In the genomic region with DNA sequence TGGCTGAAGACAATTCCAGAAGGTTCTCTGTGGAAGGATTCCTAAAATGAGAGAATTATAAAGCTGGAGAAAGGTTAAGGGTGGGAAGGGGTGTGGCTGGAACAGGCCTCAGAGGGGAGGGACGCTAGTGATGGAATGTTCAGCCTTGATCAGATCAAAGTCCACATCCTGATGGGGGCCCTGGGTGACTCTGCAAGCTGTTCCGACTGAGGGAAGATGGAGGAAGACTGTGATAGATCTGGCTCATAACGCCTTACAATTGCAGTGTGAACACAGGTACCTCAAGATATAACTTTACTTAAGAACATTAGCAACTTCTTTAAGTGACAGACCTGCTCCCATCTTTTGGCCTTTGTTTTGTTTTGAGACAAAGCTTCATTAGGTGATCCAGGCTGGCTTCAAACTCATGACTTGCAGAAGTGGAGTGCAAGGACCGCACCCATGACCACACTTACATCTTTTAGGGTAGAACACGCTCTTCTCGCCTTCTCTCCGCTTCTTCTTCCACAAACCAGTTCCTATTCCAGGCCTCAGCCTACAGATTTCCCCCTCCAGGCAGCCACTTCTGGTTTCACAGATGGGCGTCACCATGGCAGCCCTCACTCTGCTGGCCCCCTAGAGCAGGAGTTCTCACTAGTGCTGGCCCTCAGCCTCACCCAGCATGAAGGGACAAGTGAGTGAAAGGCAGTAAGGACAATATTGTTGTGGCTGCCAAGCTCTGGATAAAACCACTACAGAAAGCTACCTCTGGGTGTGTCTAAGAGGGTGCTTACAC, we compare ENCODE assay signal across 12 mouse cellular contexts. TPM values are rescaled to one million over a fixed set of nuclear protein-coding genes. Genes with fewer than 3 reads are reported as not detected.
A peak's percentile ranks its signal among the peaks of the same experiment; 100 is the strongest.
DNase-seq lines count a peak whose midpoint lies in the region; ATAC-seq and TF ChIP-seq lines count a peak whose summit lies in the region.
"Had no signal": no experiment of that assay in that cellular context is flagged by ENCODE, and none has a peak within 500 bp of the region (broad histone marks: within the 10 kb centered on the region; RNA-seq: fewer than 3 reads in every experiment).

No protein-coding gene starts in this region.

- no peak for ATAC-seq in kidney, embryonic 14.5 days (ENCODE audit: low FRiP score, low TSS enrichment)
- ATAC-seq in intestine, embryonic 14.5 days (replicated peaks; ENCODE audit: low FRiP score, low TSS enrichment, low read depth): peak; percentile 76; the same call in 1 of the 2 replicates

- TF ChIP-seq POLR2A in kidney, adult 2 months (IDR thresholded peaks at IDR 0.05; ENCODE audit: low read depth, low read length): no peak

- WGBS in kidney, adult 2 months: 64% methylated on average over 8 of the region's 8 CpGs
- 65% methylated on average over 8 of the region's 8 CpGs for WGBS in kidney, embryonic 14.5 days
- WGBS in intestine, embryonic 14.5 days: 64% methylated on average over 8 of the region's 8 CpGs

- TF ChIP-seq CTCF in kidney, adult 2 months (conservative IDR thresholded peaks at IDR 0.05; ENCODE audit: insufficient read depth, insufficient read length, low read depth, low read length): no peak

- peak; percentile 67 for DNase-seq in kidney, adult 2 months
- no peak for DNase-seq in intestine, embryonic 14.5 days (ENCODE audit: low spot score)
- no peak for DNase-seq in testis, postnatal 10 days (ENCODE audit: low spot score)
- no peak for DNase-seq in left cerebral cortex, postnatal 14 days (ENCODE audit: low spot score in 2 of 2)
- no peak for DNase-seq in thymus, postnatal 14 days
- DNase-seq: cerebellum, adult 9-11 months had no signal

- H3K4me2 ChIP-seq in kidney, embryonic 14.5 days (replicated peaks; ENCODE audit: low read depth, low read length): no peak overlapping the region
- no peak overlapping the region; the same call in 1 of the 2 replicates for H3K4me2 ChIP-seq in intestine, embryonic 14.5 days (ENCODE audit: low read length)
- H3K4me2 ChIP-seq: neural tube, embryonic 12.5 days had no signal

- H3K36me3 ChIP-seq in kidney, adult 2 months (ENCODE audit: control insufficient read depth, insufficient read depth, low read length): no peaks in the 10 kb centered on the region
- peaks cover 4% of the 10 kb centered on the region; the same call in 1 of the 2 replicates for H3K36me3 ChIP-seq in kidney, embryonic 14.5 days (ENCODE audit: control insufficient read depth, insufficient read depth, low read length)
- no peaks in the 10 kb centered on the region for H3K36me3 ChIP-seq in intestine, embryonic 14.5 days (ENCODE audit: control insufficient read depth, insufficient read depth, low read length)
- peaks cover 17% of the 10 kb centered on the region for H3K36me3 ChIP-seq in megakaryocyte, embryonic 14.5 days (replicated peaks; ENCODE audit: low read length)
- H3K36me3 ChIP-seq: neural tube, embryonic 12.5 days had no signal

- intact Hi-C loops in left cerebral cortex, postnatal 14 days (cut with DNase I): no loop called here

- H3K9me3 ChIP-seq in kidney, embryonic 14.5 days (ENCODE audit: control insufficient read depth, low read length): no peaks in the 10 kb centered on the region
- no peaks in the 10 kb centered on the region for H3K9me3 ChIP-seq in intestine, embryonic 14.5 days (ENCODE audit: control insufficient read depth, low read length)
- peaks cover 3% of the 10 kb centered on the region; the same call in 1 of the 2 replicates for H3K9me3 ChIP-seq in megakaryocyte, embryonic 14.5 days
- H3K9me3 ChIP-seq: neural tube, embryonic 12.5 days had no signal

- no peak overlapping the region for H3K4me3 ChIP-seq in kidney, adult 2 months (ENCODE audit: insufficient read depth, low read depth, low read length)
- no peak overlapping the region for H3K4me3 ChIP-seq in kidney, embryonic 14.5 days (ENCODE audit: low read length)
- H3K4me3 ChIP-seq in brown adipose tissue, adult 24 weeks (ENCODE audit: insufficient read depth, low read depth, low read length): no peak overlapping the region
- no peak overlapping the region for H3K4me3 ChIP-seq in intestine, embryonic 14.5 days (ENCODE audit: low read depth, low read length)
- peak overlapping the region; percentile 26 for H3K4me3 ChIP-seq in megakaryocyte, embryonic 14.5 days (replicated peaks)
- H3K4me3 ChIP-seq: neural tube, embryonic 12.5 days had no signal

- peaks cover 69% of the 10 kb centered on the region for H3K4me1 ChIP-seq in kidney, adult 2 months (ENCODE audit: control insufficient read depth, insufficient read depth, low read length)
- peaks cover 69% of the 10 kb centered on the region for H3K4me1 ChIP-seq in kidney, embryonic 14.5 days (ENCODE audit: control insufficient read depth, insufficient read depth, low read length)
- H3K4me1 ChIP-seq in brown adipose tissue, adult 24 weeks (ENCODE audit: control insufficient read depth, insufficient read depth, insufficient read length, low read length): peaks cover 15% of the 10 kb centered on the region
- peaks cover 61% of the 10 kb centered on the region for H3K4me1 ChIP-seq in intestine, embryonic 14.5 days (replicated peaks; ENCODE audit: control insufficient read depth, insufficient read depth, low read length)
- peaks cover 95% of the 10 kb centered on the region for H3K4me1 ChIP-seq in megakaryocyte, embryonic 14.5 days

- H3K27me3 ChIP-seq in kidney, adult 2 months (replicated peaks; ENCODE audit: control insufficient read depth, insufficient read depth, low read length): no peaks in the 10 kb centered on the region
- H3K27me3 ChIP-seq in kidney, embryonic 14.5 days (ENCODE audit: control insufficient read depth, insufficient read depth, low read length): no peaks in the 10 kb centered on the region
- H3K27me3 ChIP-seq in intestine, embryonic 14.5 days (replicated peaks; ENCODE audit: control insufficient read depth, insufficient read depth, low read length): no peaks in the 10 kb centered on the region
- H3K27me3 ChIP-seq in megakaryocyte, embryonic 14.5 days (replicated peaks): no peaks in the 10 kb centered on the region
- H3K27me3 ChIP-seq: neural tube, embryonic 12.5 days had no signal

- H3K27ac ChIP-seq in kidney, adult 2 months (ENCODE audit: insufficient read depth, low read depth, low read length): peak overlapping the region; percentile 11
- H3K27ac ChIP-seq in kidney, embryonic 14.5 days (ENCODE audit: low read depth, low read length): no peak overlapping the region; the same call in 1 of the 2 replicates
- 0 out of 2 replicates have a peak overlapping the region, but pooled peaks have one; percentile 5 for H3K27ac ChIP-seq in brown adipose tissue, adult 24 weeks (replicated peaks; ENCODE audit: low read depth, low read length)
- peak overlapping the region; percentile 52 for H3K27ac ChIP-seq in intestine, embryonic 14.5 days (ENCODE audit: low read depth)
- H3K27ac ChIP-seq: neural tube, embryonic 12.5 days had no signal

- H3K9ac ChIP-seq in kidney, embryonic 14.5 days (ENCODE audit: low read depth, low read length): no peak overlapping the region
- no peak overlapping the region for H3K9ac ChIP-seq in intestine, embryonic 14.5 days (ENCODE audit: low read length)
- H3K9ac ChIP-seq: neural tube, embryonic 12.5 days had no signal

RNA-seq across cellular contexts. Expression of gene Samd4b, which starts 14.2 kb away (rescaled TPM):
- polyA plus RNA-seq in kidney, adult 2 months (2012; rRNA removed): 67.0 and 79.0 TPM in 2 replicates
- polyA plus RNA-seq in kidney, embryonic 14.5 days (2014; fragmentation: Nextera tagmentation; extraction: Ambion mirVana): 33.3 and 34.9 TPM in 2 replicates
- polyA plus RNA-seq in brown adipose tissue, adult 24 weeks (2012; ENCODE audit: insufficient read depth, insufficient read length, missing spikeins): 18.8 and 24.4 TPM in 2 replicates
- 26.7 and 27.7 TPM in 2 replicates for polyA plus RNA-seq in intestine, embryonic 14.5 days (2014; fragmentation: Nextera tagmentation; extraction: Ambion mirVana)
- 125 and 217 TPM in 2 replicates for polyA plus RNA-seq in megakaryocyte, embryonic 14.5 days (2012; ENCODE audit: insufficient read depth, low replicate concordance)
- total RNA-seq in left cerebral cortex, postnatal 14 days (2021): 10 to 100 TPM; 59.8 to 61.6 TPM

RNA-seq across cellular contexts. Expression of gene Pak4, which starts 14.2 kb away (rescaled TPM):
- 36.9 and 41.8 TPM in 2 replicates for polyA plus RNA-seq in kidney, adult 2 months (2012; rRNA removed)
- 48.3 and 60.7 TPM in 2 replicates for polyA plus RNA-seq in kidney, embryonic 14.5 days (2014; fragmentation: Nextera tagmentation; extraction: Ambion mirVana)
- polyA plus RNA-seq in brown adipose tissue, adult 24 weeks (2012; ENCODE audit: insufficient read depth, insufficient read length, missing spikeins): 4.1 and 5.8 TPM in 2 replicates
- 50.2 and 50.8 TPM in 2 replicates for polyA plus RNA-seq in intestine, embryonic 14.5 days (2014; fragmentation: Nextera tagmentation; extraction: Ambion mirVana)
- 17.3 and 20.8 TPM in 2 replicates for polyA plus RNA-seq in megakaryocyte, embryonic 14.5 days (2012; ENCODE audit: insufficient read depth, low replicate concordance)
- 1 to 10 TPM; 8.7 to 10.0 TPM for total RNA-seq in left cerebral cortex, postnatal 14 days (2021)

RNA-seq across cellular contexts. Expression of gene Nccrp1, which starts 36.7 kb away (rescaled TPM):
- 57.2 and 85.4 TPM in 2 replicates for polyA plus RNA-seq in kidney, adult 2 months (2012; rRNA removed)
- polyA plus RNA-seq in kidney, embryonic 14.5 days (2014; fragmentation: Nextera tagmentation; extraction: Ambion mirVana): not detected in 2 replicates
- polyA plus RNA-seq in brown adipose tissue, adult 24 weeks (2012; ENCODE audit: insufficient read depth, insufficient read length, missing spikeins): not detected in 2 replicates
- not detected in 2 replicates for polyA plus RNA-seq in intestine, embryonic 14.5 days (2014; fragmentation: Nextera tagmentation; extraction: Ambion mirVana)
- polyA plus RNA-seq in megakaryocyte, embryonic 14.5 days (2012; ENCODE audit: insufficient read depth, low replicate concordance): 0.28 TPM in 1 of 2 replicates, not detected in the other
- under 1 TPM; 0.36 to 0.53 TPM for total RNA-seq in left cerebral cortex, postnatal 14 days (2021)
- polyA plus RNA-seq: heart, embryonic 14.5 days; neural tube, embryonic 12.5 days had no signal

RNA-seq across cellular contexts. Expression of gene Sycn, which starts 43.1 kb away (rescaled TPM):
- polyA plus RNA-seq in kidney, adult 2 months (2012; rRNA removed): 12.4 and 13.3 TPM in 2 replicates
- not detected in 2 replicates for polyA plus RNA-seq in kidney, embryonic 14.5 days (2014; fragmentation: Nextera tagmentation; extraction: Ambion mirVana)
- not detected in 2 replicates for polyA plus RNA-seq in brown adipose tissue, adult 24 weeks (2012; ENCODE audit: insufficient read depth, insufficient read length, missing spikeins)
- 15.7 and 17.9 TPM in 2 replicates for polyA plus RNA-seq in intestine, embryonic 14.5 days (2014; fragmentation: Nextera tagmentation; extraction: Ambion mirVana)
- polyA plus RNA-seq in megakaryocyte, embryonic 14.5 days (2012; ENCODE audit: insufficient read depth, low replicate concordance): not detected in 2 replicates
- total RNA-seq in left cerebral cortex, postnatal 14 days (2021): not detected
- total RNA-seq: left cerebral cortex, postnatal 10 days had no signal
- polyA plus RNA-seq: heart, embryonic 14.5 days; neural tube, embryonic 12.5 days had no signal

RNA-seq across cellular contexts. Expression of gene Acp7, which starts 47.4 kb away (rescaled TPM):
- not detected in 2 replicates for polyA plus RNA-seq in kidney, adult 2 months (2012; rRNA removed)
- not detected in 2 replicates for polyA plus RNA-seq in kidney, embryonic 14.5 days (2014; fragmentation: Nextera tagmentation; extraction: Ambion mirVana)
- polyA plus RNA-seq in brown adipose tissue, adult 24 weeks (2012; ENCODE audit: insufficient read depth, insufficient read length, missing spikeins): not detected in 2 replicates
- not detected in 2 replicates for polyA plus RNA-seq in intestine, embryonic 14.5 days (2014; fragmentation: Nextera tagmentation; extraction: Ambion mirVana)
- not detected in 2 replicates for polyA plus RNA-seq in megakaryocyte, embryonic 14.5 days (2012; ENCODE audit: insufficient read depth, low replicate concordance)
- 1 to 10 TPM in 1 of 2 experiments, under 1 TPM in 1; 0.53 to 1.1 TPM for total RNA-seq in left cerebral cortex, postnatal 14 days (2021)
- polyA plus RNA-seq: heart, embryonic 14.5 days; neural tube, embryonic 12.5 days had no signal

Comparison
In these comparisons a context has a peak if more than half of its experiments do, and no peak if none do; other contexts are left out.
1. RNA of gene Nccrp1, which starts 36.7 kb away (polyA plus RNA-seq): 57.2 to 85.4 TPM in kidney, adult 2 months; 0.28 TPM in megakaryocyte, embryonic 14.5 days, not detected in brown adipose tissue, adult 24 weeks, not detected in intestine, embryonic 14.5 days and not detected in kidney, embryonic 14.5 days; every median in the first group is over 10 times any median in the second.